Mouse (Mus musculus) neural tube, embryonic 13.5 days (tissue): ENCODE results near the gene Gid4. TPM values are rescaled to one million over a fixed set of nuclear protein-coding genes. Genes with fewer than 3 reads are reported as not detected.

Source experiments
- ATAC-seq: fragments of 200-750 bp; cut with Nextera tagmentation; 2 replicates; pipeline ENCODE4 v1.8.0; 2017; ENCODE audit warnings: low read depth, mild to moderate bottlenecking, moderate TSS enrichment, moderate library complexity
- H3K27ac ChIP-seq: fragments of 300-500 bp; sonication (generic); replicated peaks from 2 replicates; pipeline ENCODE4 v1.5.1; 2015; ENCODE audit warnings: moderate library complexity, mild to moderate bottlenecking, inconsistent platforms
- H3K27me3 ChIP-seq: fragments of 300-500 bp; sonication (generic); 2 replicates; pipeline ENCODE4 v1.6.1; 2015; ENCODE audit warnings: mild to moderate bottlenecking, inconsistent platforms
- H3K36me3 ChIP-seq: fragments of 300-500 bp; sonication (generic); 2 replicates; pipeline ENCODE4 v1.6.1; 2015; ENCODE audit warnings: mild to moderate bottlenecking, inconsistent platforms
- H3K4me1 ChIP-seq: fragments of 300-500 bp; sonication (generic); replicated peaks from 2 replicates; pipeline ENCODE4 v1.6.1; 2015; ENCODE audit warnings: inconsistent platforms
- H3K4me2 ChIP-seq: fragments of 300-500 bp; sonication (generic); 2 replicates; pipeline ENCODE4 v1.6.1; 2015; ENCODE audit warnings: inconsistent platforms, mild to moderate bottlenecking, moderate library complexity
- H3K4me3 ChIP-seq: fragments of 300-500 bp; sonication (generic); 2 replicates; pipeline ENCODE4 v1.5.1; 2015; ENCODE audit warnings: mild to moderate bottlenecking, inconsistent platforms
- H3K9ac ChIP-seq: fragments of 300-500 bp; sonication (generic); 2 replicates; pipeline ENCODE4 v1.6.1; 2015; ENCODE audit warnings: moderate library complexity, mild to moderate bottlenecking, inconsistent platforms
- H3K9me3 ChIP-seq: fragments of 300-500 bp; sonication (generic); 2 replicates; pipeline ENCODE4 v1.6.1; 2016; ENCODE audit warnings: inconsistent platforms
- WGBS: fragments of 180-500 bp; shearing (Covaris S2); methylation state at CpG from one replicate; pipeline ENCODE4 v1.1.7; 2015; 5-methylcytosine and 5-hydroxymethylcytosine counted together
- polyA plus RNA-seq: library from polyadenylated mRNA; unstranded; fragments of >200 nt; fragmentation: Nextera tagmentation; extraction: Ambion mirVana; gene quantifications from 2 replicates; pipeline ENCODE4 v1.2.1, GENCODE M21; 2015

The Gid4 gene
- polyA plus RNA-seq, 1 experiment from 2014 or later, result 19.2 TPM

DNA sequence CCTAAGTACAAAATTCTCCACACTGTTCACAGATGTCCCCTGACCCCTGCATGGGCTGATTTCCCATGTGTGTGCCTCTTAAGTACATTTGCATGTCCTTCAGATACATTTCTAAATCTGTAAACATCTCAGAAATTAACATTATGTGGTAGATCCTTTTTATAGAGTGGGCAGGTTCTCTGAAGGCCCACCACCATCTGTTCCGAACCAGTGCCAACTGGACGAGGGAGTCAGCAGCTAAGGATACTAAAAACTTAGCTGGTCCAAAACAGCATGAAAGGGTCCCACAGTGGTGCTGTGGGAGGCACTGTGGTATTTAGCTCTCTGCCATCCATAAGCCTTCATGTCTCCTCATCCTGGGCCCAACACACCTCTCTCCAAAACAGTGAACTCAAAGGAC is 19.8 kb upstream of the Gid4 start:
- no peak overlapping the region for H3K9ac ChIP-seq
- H3K4me3 ChIP-seq, result no peak overlapping the region
- 0 out of 2 replicates have a peak, but pooled peaks cover 11% of the 10 kb centered on the region for H3K4me1 ChIP-seq
- no peaks in the 10 kb centered on the region for H3K27me3 ChIP-seq
- no peak overlapping the region for H3K27ac ChIP-seq
- peaks cover 29% of the 10 kb centered on the region for H3K36me3 ChIP-seq
- no peaks in the 10 kb centered on the region for H3K9me3 ChIP-seq
- H3K4me2 ChIP-seq, result no peak overlapping the region
- no peak for ATAC-seq
- 88% methylated on average over 2 of the region's 2 CpGs for WGBS

GRCm38 (mm10) chr11:60406606-60407005 is 10.3 kb upstream of the Gid4 start:
- no peaks in the 10 kb centered on the region for H3K27me3 ChIP-seq
- no peaks in the 10 kb centered on the region for H3K4me1 ChIP-seq
- no peak overlapping the region for H3K4me3 ChIP-seq
- no peak overlapping the region for H3K9ac ChIP-seq
- no peak for ATAC-seq
- H3K4me2 ChIP-seq, result no peak overlapping the region
- H3K9me3 ChIP-seq, result no peaks in the 10 kb centered on the region
- H3K36me3 ChIP-seq, result peaks cover 79% of the 10 kb centered on the region
- 95% methylated on average over 1 of the region's 1 CpGs for WGBS
- no peak overlapping the region for H3K27ac ChIP-seq

DNA sequence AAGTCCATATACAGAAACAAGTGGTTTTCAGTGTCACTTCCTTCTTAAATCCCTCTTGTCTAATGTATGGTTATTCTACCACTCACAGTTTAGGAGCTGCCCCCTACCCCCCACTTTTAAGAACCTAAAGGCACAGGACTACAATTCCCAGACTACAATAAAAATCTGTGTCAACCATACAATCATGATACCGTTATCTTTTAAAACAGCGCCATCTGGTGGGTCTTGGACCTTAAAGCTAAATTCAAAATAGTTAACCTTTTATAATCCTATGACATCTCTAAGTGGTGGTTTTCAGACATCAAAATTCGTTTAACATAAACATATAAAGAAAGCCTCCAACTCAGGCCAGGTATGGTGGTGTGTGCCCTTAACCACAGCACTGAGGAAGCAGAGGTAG is 4.8 kb upstream of the Gid4 start:
- no peak overlapping the region for H3K4me3 ChIP-seq
- no peaks in the 10 kb centered on the region for H3K9me3 ChIP-seq
- H3K4me1 ChIP-seq, result peaks cover 23% of the 10 kb centered on the region
- H3K27me3 ChIP-seq, result no peaks in the 10 kb centered on the region
- peaks cover 24% of the 10 kb centered on the region for H3K36me3 ChIP-seq
- WGBS, result 13% methylated on average over 3 of the region's 3 CpGs
- no peak overlapping the region for H3K4me2 ChIP-seq
- ATAC-seq, result no peak
- no peak overlapping the region for H3K9ac ChIP-seq
- no peak overlapping the region for H3K27ac ChIP-seq

DNA sequence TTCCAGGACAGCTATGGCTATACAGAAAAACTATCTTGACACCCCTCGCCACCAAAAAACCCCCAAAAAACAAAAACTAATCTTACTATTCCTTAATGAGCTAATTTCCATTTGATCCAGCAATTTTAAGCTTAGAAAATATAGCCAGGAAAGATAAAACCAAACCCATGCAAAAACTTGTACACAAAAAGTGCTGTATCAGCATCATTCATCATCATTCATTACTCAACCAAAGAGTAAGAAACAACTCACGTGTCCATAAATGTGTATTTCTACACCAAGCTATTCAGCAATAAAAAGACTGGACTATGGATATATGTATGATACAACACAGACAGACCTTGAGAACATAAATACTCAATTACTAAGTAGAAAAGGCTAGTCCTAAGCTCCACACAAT is 4.0 kb upstream of the Gid4 start:
- ATAC-seq, result no peak
- 91% methylated on average over 2 of the region's 2 CpGs for WGBS
- no peaks in the 10 kb centered on the region for H3K9me3 ChIP-seq

DNA sequence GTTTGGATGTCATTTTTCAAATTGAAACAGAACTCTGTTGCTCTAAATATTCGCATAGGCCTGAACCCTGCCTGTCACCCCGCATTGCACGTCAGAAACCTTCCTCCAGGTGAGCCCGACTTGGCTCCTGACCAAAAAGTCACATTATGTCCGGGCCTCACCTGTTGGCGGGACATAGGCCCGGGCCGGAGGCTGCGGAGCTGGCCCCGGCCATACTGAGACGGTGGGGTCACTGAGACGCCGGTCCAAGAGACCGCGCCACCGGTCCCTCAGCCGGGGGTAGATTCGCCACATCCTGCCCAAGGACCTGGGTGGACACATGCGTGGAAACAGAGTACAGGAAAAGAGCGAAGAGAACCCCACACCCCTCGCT is 369 bp upstream of the Gid4 start:
- Histone ChIP-seq H3K27ac (peak overlapping the region; percentile 75), H3K4me1 (peaks cover 42% of the 10 kb centered on the region), H3K27me3 (no peaks in the 10 kb centered on the region), H3K9me3 (no peaks in the 10 kb centered on the region), H3K4me3 (peak overlapping the region; percentile 92), H3K36me3 (no peaks in the 10 kb centered on the region), H3K4me2 (peak overlapping the region; percentile 83), H3K9ac (peak overlapping the region; percentile 83)
- ATAC-seq, result peak; percentile 57; the same call in 1 of the 2 replicates
- under 1% methylated on average over 21 of the region's 21 CpGs for WGBS

More for the DNA sequence above, 4.0 kb upstream of the Gid4 start:
- Histone ChIP-seq H3K4me1 (peaks cover 26% of the 10 kb centered on the region), H3K9ac (no peak overlapping the region), H3K36me3 (peaks cover 16% of the 10 kb centered on the region), H3K27me3 (no peaks in the 10 kb centered on the region), H3K27ac (no peak overlapping the region), H3K4me2 (no peak overlapping the region), H3K4me3 (no peak overlapping the region)

- Histone ChIP-seq H3K27me3 (no peaks in the 10 kb centered on the region), H3K27ac (peak within 1 kb of the TSS; percentile 89), H3K36me3 (no peaks in the 10 kb centered on the region), H3K4me2 (peak within 1 kb of the TSS; percentile 83), H3K9me3 (no peaks in the 10 kb centered on the region), H3K4me3 (peak within 1 kb of the TSS; percentile 92), H3K9ac (peak within 1 kb of the TSS; percentile 92), H3K4me1 (peaks cover 42% of the 10 kb centered on the region)
- ATAC-seq, result peak; percentile 55
- under 1% methylated on average over 36 of the region's 39 CpGs for WGBS
Observed at GRCm38 (mm10) chr11:60417717-60418472, 950 bp downstream of the Gid4 start, which contains the start of gene Atpaf2. Gene Atpaf2 (minus strand): TSS chr11:60418457.

DNA sequence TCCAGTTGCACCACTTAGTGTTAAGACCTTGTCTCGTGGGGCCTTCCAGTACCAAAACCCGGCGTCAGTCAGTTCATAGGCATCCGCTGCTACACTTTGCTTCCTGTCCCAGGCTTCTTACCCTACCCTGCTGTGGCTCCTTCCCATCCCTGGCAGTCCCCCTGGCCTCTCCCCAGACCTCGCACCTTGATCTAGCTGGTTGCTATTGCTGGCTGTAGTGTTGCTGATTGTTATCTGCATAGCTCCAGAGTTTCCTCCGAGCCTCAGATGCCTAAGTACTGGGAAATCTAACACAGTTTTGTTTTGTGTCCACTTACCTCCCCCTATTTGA is 1.5 kb downstream of the Gid4 start:
- peak overlapping the region; percentile 92 for H3K9ac ChIP-seq
- no peak overlapping the region for H3K27ac ChIP-seq
- 26% methylated on average over 6 of the region's 6 CpGs for WGBS
- H3K9me3 ChIP-seq, result no peaks in the 10 kb centered on the region
- ATAC-seq, result no peak
- H3K27me3 ChIP-seq, result no peaks in the 10 kb centered on the region
- peak overlapping the region; percentile 92 for H3K4me3 ChIP-seq
- peak overlapping the region; percentile 83 for H3K4me2 ChIP-seq
- H3K36me3 ChIP-seq, result no peaks in the 10 kb centered on the region
- H3K4me1 ChIP-seq, result peaks cover 42% of the 10 kb centered on the region

DNA sequence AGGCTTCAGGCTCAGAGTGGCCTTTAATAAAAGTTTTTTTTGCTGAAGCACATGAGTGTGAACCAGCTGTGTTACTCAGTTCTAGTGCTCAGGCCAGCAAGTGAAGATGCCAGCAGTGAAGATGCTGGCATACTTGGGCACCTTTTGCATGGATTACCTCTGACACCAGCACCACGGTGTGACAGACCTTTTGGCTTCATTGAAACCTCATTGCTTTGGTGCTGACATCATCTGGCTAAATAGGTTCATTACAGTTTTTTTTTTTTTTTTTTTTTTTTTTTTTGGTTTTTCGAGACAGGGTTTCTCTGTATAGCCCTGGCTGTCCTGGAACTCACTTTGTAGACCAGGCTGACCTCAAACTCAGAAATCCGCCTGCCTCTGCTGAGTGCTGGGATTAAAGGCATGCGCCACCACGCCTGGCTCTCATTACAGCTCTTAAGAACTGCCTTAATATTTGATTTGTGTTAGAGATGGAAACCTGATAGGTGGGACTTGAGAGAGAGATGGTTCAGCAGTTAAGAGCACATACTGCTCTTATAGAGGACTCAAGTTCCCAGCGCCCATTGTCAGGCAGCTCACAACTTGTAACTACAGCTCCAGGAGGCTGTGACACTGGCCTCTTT is 5.2 kb downstream of the Gid4 start:
- 65% methylated on average over 6 of the region's 6 CpGs for WGBS
- peaks cover 18% of the 10 kb centered on the region for H3K4me1 ChIP-seq

DNA sequence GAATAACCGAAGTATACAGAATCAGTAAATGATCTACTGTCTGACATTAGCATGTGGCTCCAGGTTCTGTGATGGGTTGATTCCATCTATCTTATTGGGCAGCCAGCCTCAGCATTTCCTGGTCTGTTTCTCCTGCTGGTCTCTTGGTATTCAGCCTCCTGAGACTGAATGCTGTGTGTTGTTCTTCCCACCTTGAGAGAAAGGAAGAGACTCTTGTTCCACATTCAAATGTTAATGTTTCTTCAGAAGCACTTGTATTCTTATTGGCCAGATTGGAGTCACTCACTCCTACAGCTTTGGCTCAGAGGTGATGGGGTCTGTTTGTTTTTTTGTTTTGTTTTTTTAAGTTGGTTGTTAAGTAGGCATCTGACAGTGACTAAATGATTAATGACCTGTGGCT is 6.1 kb downstream of the Gid4 start:
- peaks cover 23% of the 10 kb centered on the region for H3K36me3 ChIP-seq
- ATAC-seq, result no peak
- WGBS, result 31% methylated on average over 1 of the region's 1 CpGs
- no peak overlapping the region for H3K4me3 ChIP-seq
- no peaks in the 10 kb centered on the region for H3K27me3 ChIP-seq
- no peak overlapping the region for H3K9ac ChIP-seq
- H3K4me2 ChIP-seq, result no peak overlapping the region
- no peak overlapping the region for H3K27ac ChIP-seq
- peaks cover 16% of the 10 kb centered on the region for H3K4me1 ChIP-seq
- H3K9me3 ChIP-seq, result no peaks in the 10 kb centered on the region

More for the DNA sequence above, 5.2 kb downstream of the Gid4 start:
- Histone ChIP-seq H3K36me3 (peaks cover 14% of the 10 kb centered on the region), H3K9me3 (no peaks in the 10 kb centered on the region), H3K4me2 (no peak overlapping the region), H3K9ac (no peak overlapping the region), H3K27me3 (no peaks in the 10 kb centered on the region), H3K4me3 (no peak overlapping the region), H3K27ac (no peak overlapping the region)
- no peak for ATAC-seq

DNA sequence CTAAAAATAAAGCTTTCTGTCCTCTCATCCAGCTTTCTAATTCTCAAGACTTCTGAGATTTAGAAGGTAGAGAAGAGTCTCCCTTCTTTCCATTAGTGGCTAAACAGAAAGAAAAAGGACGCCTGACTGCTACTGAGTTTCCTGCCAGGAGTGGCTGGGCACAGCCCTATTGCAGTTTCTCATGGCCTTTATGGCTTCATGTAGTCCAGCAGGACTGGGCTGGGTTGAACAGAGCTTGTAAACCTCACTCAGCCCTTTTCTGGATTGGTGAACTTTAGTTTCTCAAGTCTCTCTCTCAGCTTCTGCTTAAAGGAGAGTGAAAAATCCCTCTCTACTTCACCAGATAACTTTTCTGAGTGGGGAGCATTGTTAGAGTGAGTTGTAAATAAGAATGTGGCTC is 9.5 kb downstream of the Gid4 start:
- Histone ChIP-seq H3K9ac (no peak overlapping the region), H3K4me1 (no peaks in the 10 kb centered on the region), H3K4me3 (no peak overlapping the region), H3K27ac (no peak overlapping the region), H3K27me3 (no peaks in the 10 kb centered on the region), H3K9me3 (no peaks in the 10 kb centered on the region), H3K4me2 (no peak overlapping the region), H3K36me3 (peaks cover 43% of the 10 kb centered on the region)
- WGBS, result 79% methylated on average over 1 of the region's 1 CpGs
- ATAC-seq, result no peak

DNA sequence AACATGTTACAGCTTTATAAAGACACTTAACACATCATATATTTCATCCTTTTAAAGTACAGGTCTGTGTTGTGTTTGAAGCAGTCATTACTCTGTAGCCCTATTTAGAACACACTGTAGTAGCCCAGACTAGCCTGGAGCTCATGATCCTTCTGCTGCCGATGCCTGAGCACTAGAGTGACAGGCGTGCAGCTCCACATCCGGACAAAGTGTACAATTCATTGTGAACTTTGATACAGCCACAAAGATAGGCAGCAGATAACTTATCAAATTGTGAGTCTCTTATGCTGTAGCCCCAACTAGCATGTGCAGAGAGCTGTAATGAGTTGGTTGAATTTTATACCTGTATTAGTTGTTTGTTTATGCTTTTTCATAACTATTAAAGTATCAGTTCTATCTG is 10.7 kb downstream of the Gid4 start:
- Histone ChIP-seq H3K9me3 (no peaks in the 10 kb centered on the region), H3K4me1 (no peaks in the 10 kb centered on the region), H3K36me3 (peaks cover 53% of the 10 kb centered on the region), H3K4me2 (no peak overlapping the region), H3K27me3 (no peaks in the 10 kb centered on the region), H3K4me3 (no peak overlapping the region), H3K27ac (no peak overlapping the region), H3K9ac (no peak overlapping the region)
- no peak for ATAC-seq
- 96% methylated on average over 3 of the region's 3 CpGs for WGBS

DNA sequence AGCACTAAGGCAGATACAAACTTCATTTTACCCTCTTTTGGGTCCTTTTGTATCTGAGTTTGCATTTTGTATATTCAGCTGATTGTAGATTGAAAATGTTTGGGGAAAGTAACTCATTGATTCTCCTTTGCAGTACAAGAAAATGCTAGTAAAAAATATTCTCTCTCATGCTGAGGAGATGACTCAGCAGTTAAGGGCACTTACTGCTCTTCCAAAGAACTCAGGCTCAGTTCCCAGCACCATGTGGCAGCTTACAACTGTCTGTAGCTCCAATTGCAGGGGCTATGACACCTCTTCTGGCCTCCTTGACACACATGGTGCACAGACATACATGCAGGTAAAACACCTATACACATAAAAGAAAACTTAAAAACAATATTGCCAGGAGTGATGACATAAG is 16.6 kb downstream of the Gid4 start:
- no peaks in the 10 kb centered on the region for H3K27me3 ChIP-seq
- no peak for ATAC-seq
- peaks cover 79% of the 10 kb centered on the region for H3K36me3 ChIP-seq
- no peak overlapping the region for H3K9ac ChIP-seq
- no peak overlapping the region for H3K27ac ChIP-seq
- H3K4me2 ChIP-seq, result no peak overlapping the region
- no peak overlapping the region for H3K4me3 ChIP-seq
- no peaks in the 10 kb centered on the region for H3K4me1 ChIP-seq
- H3K9me3 ChIP-seq, result no peaks in the 10 kb centered on the region

DNA sequence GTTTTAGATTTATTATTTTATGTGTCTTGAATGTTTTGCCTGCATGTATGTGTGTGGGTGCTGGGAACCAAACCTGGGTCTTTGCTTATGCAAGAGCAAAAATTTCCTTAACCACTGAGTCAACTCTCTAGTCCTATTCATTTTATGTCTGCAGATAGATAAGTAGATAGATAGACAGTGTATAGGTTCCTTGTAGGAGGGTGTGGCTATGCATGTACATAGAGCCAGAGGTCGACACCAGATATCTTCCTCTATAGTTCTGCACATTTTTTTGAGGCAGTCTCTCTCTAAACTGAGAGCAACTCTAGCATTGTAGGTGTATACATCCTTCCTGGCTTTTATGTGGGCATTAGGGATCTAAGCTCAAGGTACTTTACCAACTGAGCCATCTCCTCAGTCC is 18.2 kb downstream of the Gid4 start:
- WGBS, result 94% methylated on average over 1 of the region's 1 CpGs
- Histone ChIP-seq H3K9ac (no peak overlapping the region), H3K27ac (no peak overlapping the region), H3K36me3 (peaks cover 80% of the 10 kb centered on the region), H3K4me3 (no peak overlapping the region), H3K27me3 (no peaks in the 10 kb centered on the region), H3K9me3 (no peaks in the 10 kb centered on the region), H3K4me2 (no peak overlapping the region), H3K4me1 (no peaks in the 10 kb centered on the region)
- no peak for ATAC-seq
